Mouse (Mus musculus) CH12.LX (cell line): Measurements from ENCODE around the gene Luc7l3. TPM values are rescaled to one million over a fixed set of nuclear protein-coding genes. Genes with fewer than 3 reads are reported as not detected.

Experiments
- DNase-seq: peaks from one replicate; pipeline ENCODE4 v3.0.0-alpha.2; 2013; ENCODE audit errors: extremely low read depth
- H3K27ac ChIP-seq: 2 replicates; pipeline ENCODE4 v1.5.1; 2012; ENCODE audit warnings: low read depth, mild to moderate bottlenecking, control low read depth, moderate library complexity; ENCODE audit not compliant: insufficient read depth
- H3K27me3 ChIP-seq: replicated peaks from 2 replicates; pipeline ENCODE3; 2012; ENCODE audit warnings: inconsistent platforms
- H3K36me3 ChIP-seq, 2 experiments: replicated peaks in 1 of 2; 2 replicates each; pipeline versions ENCODE3 to v1.6.1; 2012; ENCODE audit warnings: inconsistent platforms in 1 of 2, low read length in 1 of 2, mild to moderate bottlenecking in 1 of 2, mixed read lengths in 1 of 2, moderate library complexity in 1 of 2; ENCODE audit not compliant: control insufficient read depth in 1 of 2, insufficient read depth in 1 of 2
- H3K4me1 ChIP-seq, 2 experiments: 2 replicates each; pipeline ENCODE4 v1.6.1; 2012; ENCODE audit warnings: inconsistent platforms in 1 of 2, moderate library complexity in 1 of 2; ENCODE audit not compliant: insufficient read depth in 2 of 2, control insufficient read depth in 1 of 2
- H3K4me2 ChIP-seq: 2 replicates; pipeline ENCODE4 v1.6.1; 2012; ENCODE audit warnings: low read depth, mild to moderate bottlenecking, control low read depth; ENCODE audit not compliant: poor library complexity, insufficient read depth, severe bottlenecking
- H3K4me3 ChIP-seq, 3 experiments: fragments of 150-350 bp in 1 of 3; sonication (generic) in 1 of 3; replicated peaks in 1 of 3; 2 replicates each; pipeline versions ENCODE3 to v1.5.1; 2011 to 2012; ENCODE audit warnings: low read depth in 2 of 3, low read length in 2 of 3, mild to moderate bottlenecking in 2 of 3, moderate library complexity in 2 of 3, control low read depth in 1 of 3, improper control_type of control experiment in 1 of 3, inconsistent platforms in 1 of 3, mixed read lengths in 1 of 3; ENCODE audit not compliant: poor library complexity in 1 of 3
- H3K79me2 ChIP-seq: replicated peaks from 2 replicates; pipeline ENCODE4 v1.6.1; 2012; ENCODE audit warnings: mild to moderate bottlenecking, moderate library complexity; ENCODE audit not compliant: control insufficient read depth, poor library complexity, insufficient read depth, severe bottlenecking; ENCODE audit errors: extremely low read depth
- H3K9ac ChIP-seq: 2 replicates; pipeline ENCODE4 v1.6.1; 2012; ENCODE audit warnings: low read depth, mild to moderate bottlenecking, control low read depth, moderate library complexity; ENCODE audit not compliant: insufficient read depth
- H3K9me3 ChIP-seq: replicated peaks from 2 replicates; pipeline ENCODE3; 2012; ENCODE audit warnings: low read length, inconsistent platforms, mixed read lengths
- BHLHE40 ChIP-seq: IDR thresholded peaks from 2 replicates; pipeline ENCODE4 v1.6.1; 2011; ENCODE audit warnings: mild to moderate bottlenecking, low read depth, low read length, improper control_type of control experiment
- CHD1 ChIP-seq: IDR thresholded peaks from 2 replicates; pipeline ENCODE4 v1.6.1; 2012; ENCODE audit warnings: low read depth, low read length, improper control_type of control experiment, inconsistent platforms
- CTCF ChIP-seq, 2 experiments: IDR thresholded peaks in 1 of 2; conservative IDR thresholded peaks in 1 of 2; 2 replicates each; pipeline ENCODE4 v1.5.1; 2011 to 2012; ENCODE audit warnings: low read depth in 2 of 2, low read length in 2 of 2, improper control_type of control experiment in 1 of 2, inconsistent platforms in 1 of 2, mild to moderate bottlenecking in 1 of 2, moderate library complexity in 1 of 2
- EP300 ChIP-seq: IDR thresholded peaks from 2 replicates; pipeline ENCODE4 v1.6.1; 2011; ENCODE audit warnings: low read length, improper control_type of control experiment
- GABPA ChIP-seq: IDR thresholded peaks from 2 replicates; pipeline ENCODE4 v1.6.1; 2012; ENCODE audit warnings: low read depth, low read length, improper control_type of control experiment, inconsistent platforms; ENCODE audit not compliant: insufficient replicate concordance
- IRF4 ChIP-seq: IDR thresholded peaks from 2 replicates; pipeline ENCODE4 v1.6.1; 2014; ENCODE audit warnings: low read depth, mild to moderate bottlenecking, inconsistent platforms, low read length, improper control_type of control experiment
- KAT2A ChIP-seq: IDR thresholded peaks from 2 replicates; pipeline ENCODE4 v1.6.1; 2012; ENCODE audit warnings: low read length, improper control_type of control experiment, inconsistent platforms; ENCODE audit not compliant: insufficient replicate concordance
- MAX ChIP-seq: IDR thresholded peaks from 2 replicates; pipeline ENCODE4 v1.6.1; 2011; ENCODE audit warnings: low read length, improper control_type of control experiment
- POLR2A ChIP-seq: IDR thresholded peaks from 2 replicates; pipeline ENCODE4 v1.6.1; 2011; ENCODE audit warnings: low read depth, mild to moderate bottlenecking, improper control_type of control experiment, low read length
- RCOR1 ChIP-seq: conservative IDR thresholded peaks from 2 replicates; pipeline ENCODE4 v1.6.1; 2012; ENCODE audit warnings: low read depth, mild to moderate bottlenecking, inconsistent platforms, low read length, improper control_type of control experiment
- TCF12 ChIP-seq: IDR thresholded peaks from 2 replicates; pipeline ENCODE4 v1.6.1; 2014; ENCODE audit warnings: low read depth, mild to moderate bottlenecking, inconsistent platforms, low read length, improper control_type of control experiment
- USF2 ChIP-seq: conservative IDR thresholded peaks from 2 replicates; pipeline ENCODE4 v1.6.1; 2011; ENCODE audit warnings: low read depth, low read length, improper control_type of control experiment
- ZNF384 ChIP-seq: IDR thresholded peaks from 2 replicates; pipeline ENCODE4 v1.6.1; 2012; ENCODE audit warnings: low read depth, low read length, improper control_type of control experiment, inconsistent platforms
- dilution Hi-C: fragments of 300-500 bp; cut with MboI; formaldehyde crosslinking; loops from 2 replicates; pipeline ENCODE4 v1.14.3; 2020; ENCODE audit warnings: low sequenced_read_pairs; ENCODE audit not compliant: extremely low pct_unique_long_range_greater_than_20kb, extremely low pct_ligation_motif_present
- in situ Hi-C: fragments of 300-500 bp; cut with MboI; formaldehyde crosslinking; loops from 3 replicates; pipeline ENCODE4 v1.14.3; 2019; ENCODE audit warnings: low sequenced_read_pairs, low pct_ligation_motif_present, low pct_unique_long_range_greater_than_20kb, mixed read lengths
- polyA plus RNA-seq: library from polyadenylated mRNA; unstranded; fragments of >175 nt; gene quantifications from 2 replicates; pipeline ENCODE4 v1.2.1, GENCODE M21; 2012; ENCODE audit warnings: low read depth; ENCODE audit not compliant: insufficient read length
- total RNA-seq, 2 experiments: library from RNA; depleted of rRNA; stranded (reverse); fragments of 300-350 nt in 1 of 2; fragments of >200 nt in 1 of 2; gene quantifications; 2 replicates each; pipeline ENCODE4 v1.2.3; 2012 to 2014

Luc7l3 gene
- total and polyA plus RNA-seq, 3 experiments, result 57.7 to 246 (median 69.8) TPM

- H3K79me2 ChIP-seq, result peaks cover 88% of the 10 kb centered on the region
- dilution Hi-C loops, result no loop called here
- H3K4me1 ChIP-seq, result peaks cover 12 to 79% of the 10 kb centered on the region in 2 experiments; a peak in 3 of 4 replicates
- peaks cover 2 to 54% of the 10 kb centered on the region in 2 experiments for H3K36me3 ChIP-seq
- peak overlapping the region; percentile 96 for H3K4me2 ChIP-seq
- TF ChIP-seq ZNF384 (no peak), TCF12 (no peak)
- TF ChIP-seq, all 38 proteins: peak for 0
- Histone ChIP-seq H3K27me3 (no peaks in the 10 kb centered on the region), H3K27ac (no peak overlapping the region), H3K9ac (peak overlapping the region; percentile 58), H3K4me3 (no peak overlapping the region), H3K9me3 (no peaks in the 10 kb centered on the region)
- DNase-seq, result no peak
- in situ Hi-C loops, result no loop called here
These were observed 3.7 kb downstream of the Luc7l3 start for GRCm38 (mm10) chr11:94318056-94318455.

GRCm38 (mm10) chr11:94317515-94317914, 4.3 kb downstream of the Luc7l3 start:
- Histone ChIP-seq H3K9me3 (no peaks in the 10 kb centered on the region), H3K27ac (no peak overlapping the region), H3K4me2 (peak overlapping the region; percentile 96), H3K4me3 (peak overlapping the region in 2 of 3 experiments; percentile 1 to 18), H3K36me3 (peaks cover 2 to 60% of the 10 kb centered on the region in 2 experiments), H3K79me2 (peaks cover 93% of the 10 kb centered on the region), H3K9ac (peak overlapping the region; percentile 58), H3K27me3 (no peaks in the 10 kb centered on the region), H3K4me1 (peaks cover 13 to 79% of the 10 kb centered on the region in 2 experiments; a peak in 3 of 4 replicates)
- in situ Hi-C loops, result no loop called here
- no peak for DNase-seq
- dilution Hi-C loops, result no loop called here
- TF ChIP-seq EP300 (no peak; the same call in 1 of the 2 replicates), RCOR1 (no peak), CHD1 (no peak), POLR2A (no peak), IRF4 (peak; percentile 40; the same call in 1 of the 2 replicates), BHLHE40 (peak; percentile 67)
- TF ChIP-seq, all 38 proteins: peak for 2

GRCm38 (mm10) chr11:94317014-94317413, 4.8 kb downstream of the Luc7l3 start:
- peak overlapping the region; percentile 96 for H3K4me2 ChIP-seq
- peaks cover 97% of the 10 kb centered on the region for H3K79me2 ChIP-seq
- H3K9me3 ChIP-seq, result no peaks in the 10 kb centered on the region
- no peaks in the 10 kb centered on the region for H3K27me3 ChIP-seq
- in situ Hi-C loops, result no loop called here
- peak overlapping the region; percentile 32; the same call in 1 of the 2 replicates for H3K9ac ChIP-seq
- no peak for DNase-seq
- H3K27ac ChIP-seq, result no peak overlapping the region
- H3K4me3 ChIP-seq, result no peak overlapping the region
- TF ChIP-seq MAX (no peak), CTCF (conservative IDR thresholded peaks at IDR 0.05 in 1 of 2, IDR thresholded peaks at IDR 0.05 in 1 of 2; ENCODE audit: low read depth in 2 of 2, low read length in 2 of 2) (no peak), GABPA (no peak), USF2 (no peak), KAT2A (no peak)
- H3K36me3 ChIP-seq, result peaks cover 2 to 63% of the 10 kb centered on the region in 2 experiments
- dilution Hi-C loops, result no loop called here
- H3K4me1 ChIP-seq, result peaks cover 13 to 80% of the 10 kb centered on the region in 2 experiments; a peak in 3 of 4 replicates
